Mouse (Mus musculus) mouse embryonic stem cell (cell line): ENCODE results near the gene Clrn3.

ENCODE experiments used
- in situ Hi-C, 2 experiments: fragments of 300-500 bp; cut with MboI; formaldehyde crosslinking; loops; 1 replicate in 1 of 2; 3 replicates in 1 of 2; pipeline ENCODE4 v1.14.3; 2019 to 2020; ENCODE audit warnings: low sequenced_read_pairs in 2 of 2, low pct_unique_long_range_greater_than_20kb in 1 of 2, mixed read lengths in 1 of 2; ENCODE audit not compliant: unreplicated experiment in 1 of 2

Clrn3 gene

DNA sequence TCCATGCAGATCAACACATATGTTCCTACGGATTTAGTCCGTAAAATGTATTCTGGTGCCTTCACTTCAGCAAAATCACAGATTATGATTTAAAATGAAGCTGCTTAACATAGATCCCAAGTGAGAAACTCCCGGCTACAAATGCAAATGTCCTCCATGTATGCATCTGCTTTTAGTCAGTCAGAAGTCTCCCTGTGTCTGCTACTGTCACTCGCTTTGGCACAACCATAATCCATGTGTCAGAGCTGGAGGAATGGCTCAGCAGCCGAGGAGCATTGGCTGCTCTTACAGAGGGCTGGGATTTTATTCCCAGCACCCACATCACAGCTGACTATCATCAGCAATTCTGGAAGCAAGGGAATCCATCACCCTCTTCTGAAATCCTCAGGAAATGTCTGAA lies 58.1 kb downstream of the Clrn3 start:
- in situ Hi-C loops = no loop called here

DNA sequence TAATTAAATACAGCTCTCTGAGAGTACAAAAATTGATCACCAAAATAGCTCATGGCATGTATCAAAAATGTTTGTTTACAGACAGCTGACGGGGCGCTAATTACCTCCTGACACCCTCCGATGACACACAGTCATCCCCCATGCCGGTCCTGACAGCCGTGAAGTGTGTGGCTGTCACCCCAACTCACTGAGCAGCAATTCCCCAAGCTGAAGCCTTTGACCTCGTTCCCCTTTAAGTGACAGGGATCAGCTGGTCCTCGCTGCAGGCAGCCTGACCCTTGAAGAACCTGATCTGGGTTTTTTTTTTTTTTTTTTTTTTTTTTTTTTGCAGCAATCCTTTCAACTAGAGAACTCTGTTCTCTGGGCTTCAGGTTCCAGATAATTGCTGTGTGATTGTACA lies 59.8 kb downstream of the Clrn3 start:
- in situ Hi-C loops = no loop called here

DNA sequence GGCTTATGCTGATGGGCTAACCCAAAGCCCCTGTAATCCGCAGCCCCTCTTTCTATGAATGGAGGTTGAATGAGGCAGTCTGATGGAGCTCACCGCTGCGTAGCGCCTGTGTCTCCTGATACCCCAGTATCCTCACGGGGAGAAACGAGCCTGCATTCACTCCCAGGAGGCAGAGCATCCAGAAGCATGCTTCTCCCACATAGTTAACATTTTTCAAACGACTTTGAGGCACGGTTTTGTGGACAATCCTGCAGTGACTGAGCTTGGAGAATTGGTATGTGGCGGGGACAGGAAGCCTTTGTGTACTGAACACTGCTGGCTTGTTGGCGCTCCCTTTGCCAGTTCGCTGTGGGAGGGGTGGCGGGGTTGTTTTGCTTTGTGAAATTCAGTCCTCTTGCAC lies 63.2 kb downstream of the Clrn3 start:
- in situ Hi-C loops = no loop called here

DNA sequence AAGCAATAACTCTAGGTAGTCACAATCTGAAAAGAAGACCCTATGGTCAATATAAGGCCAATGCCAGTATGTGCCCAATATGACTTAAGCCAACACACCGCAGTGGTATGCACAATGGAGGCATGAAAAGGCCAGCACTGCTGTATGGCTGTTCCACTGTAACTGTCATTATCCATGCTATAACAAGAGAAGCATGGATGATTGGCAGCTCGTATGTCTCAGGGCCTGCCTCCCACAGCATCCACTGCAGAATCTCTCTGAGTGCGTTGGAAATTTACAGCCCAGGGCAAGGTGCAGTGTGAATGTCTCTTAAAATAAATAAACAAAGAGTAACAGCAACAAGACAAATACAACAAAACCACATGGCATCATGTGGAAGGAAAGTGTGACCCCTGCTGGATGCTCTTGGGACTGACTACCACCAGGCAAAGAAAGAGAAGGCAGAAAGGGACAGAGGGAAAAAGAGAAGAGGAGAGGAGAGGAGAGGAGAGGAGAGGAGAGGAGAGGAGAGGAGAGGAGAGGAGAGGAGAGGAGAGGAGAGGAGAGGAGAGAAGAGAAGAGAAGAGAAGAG lies 63.7 kb downstream of the Clrn3 start:
- in situ Hi-C loops = no loop called here
